Mouse (Mus musculus) heart, adult 2 months (tissue): ENCODE measurements around the gene Klhl18. TPM values are rescaled to one million over a fixed set of nuclear protein-coding genes. Genes with fewer than 3 reads are reported as not detected.

Experiments
- DNase-seq, 2 experiments: peaks; one replicate each; pipeline ENCODE4 v3.0.0; 2021
- H3K27ac ChIP-seq: fragments of 200-600 bp; 2 replicates; pipeline ENCODE4 v1.8.1; 2022
- H3K27me3 ChIP-seq: fragments of 200-500 bp; 2 replicates; pipeline ENCODE4 v1.6.1; 2012; ENCODE audit warnings: mild to moderate bottlenecking, low read length, inconsistent platforms, mixed read lengths; ENCODE audit not compliant: control insufficient read depth, insufficient read depth
- H3K36me3 ChIP-seq: fragments of 200-500 bp; 2 replicates; pipeline ENCODE4 v1.6.1; 2012; ENCODE audit warnings: low read length, inconsistent platforms; ENCODE audit not compliant: control insufficient read depth, insufficient read depth
- H3K4me1 ChIP-seq: fragments of 200-500 bp; 2 replicates; pipeline ENCODE4 v1.6.1; 2011; ENCODE audit warnings: low read length; ENCODE audit not compliant: control insufficient read depth, insufficient read depth
- H3K4me3 ChIP-seq: fragments of 200-600 bp; 2 replicates; pipeline ENCODE4 v1.8.1; 2022
- H3K79me2 ChIP-seq: fragments of 200-500 bp; replicated peaks from 2 replicates; pipeline ENCODE4 v1.6.1; 2012; ENCODE audit warnings: mild to moderate bottlenecking, inconsistent platforms, low read length, moderate library complexity, mixed read lengths; ENCODE audit not compliant: control insufficient read depth, insufficient read depth
- H3K9ac ChIP-seq: fragments of 200-500 bp; 2 replicates; pipeline ENCODE4 v1.6.1; 2012; ENCODE audit warnings: low read depth, mild to moderate bottlenecking, control low read depth, inconsistent platforms, low read length, mixed read lengths
- CTCF ChIP-seq: fragments of 200-600 bp; IDR thresholded peaks from 2 replicates; pipeline ENCODE4 v1.8.1; 2022; ENCODE audit warnings: antibody characterized with exemption, mild to moderate bottlenecking, moderate library complexity
- EP300 ChIP-seq: fragments of 200-500 bp; IDR thresholded peaks from 2 replicates; pipeline ENCODE4 v1.6.1; 2011; ENCODE audit warnings: low read depth, low read length, control low read depth; ENCODE audit not compliant: insufficient read depth
- POLR2A ChIP-seq: fragments of 200-500 bp; IDR thresholded peaks from 2 replicates; pipeline ENCODE4 v1.6.1; 2011; ENCODE audit warnings: mild to moderate bottlenecking, low read depth, low read length, control low read depth; ENCODE audit not compliant: insufficient read depth
- WGBS: fragments of 180-500 bp; shearing (Covaris S2); methylation state at CpG from one replicate; pipeline ENCODE4 v1.1.7; 2018; 5-methylcytosine and 5-hydroxymethylcytosine counted together
- intact Hi-C: fragments of 180-260 bp; cut with DNase I; formaldehyde crosslinking; loops from one replicate; pipeline ENCODE4 v1.15.1; 2025
- polyA plus RNA-seq: library from polyadenylated mRNA; depleted of rRNA; stranded (reverse); fragments of >200 nt; gene quantifications from 2 replicates; pipeline ENCODE4 v1.2.3, GENCODE M21; 2012
- total RNA-seq, 2 experiments: library from RNA; stranded (reverse); gene quantifications; 2 replicates each; pipeline ENCODE4 v1.2.3; 2021

The Klhl18 gene
- total and polyA plus RNA-seq, 3 experiments: 11.4 to 13.0 (median 12.0) TPM

- Histone ChIP-seq H3K9ac (no peak overlapping the region), H3K27ac (no peak overlapping the region), H3K79me2 (peaks cover 2% of the 10 kb centered on the region), H3K36me3 (no peaks in the 10 kb centered on the region), H3K4me3 (no peak overlapping the region), H3K27me3 (no peaks in the 10 kb centered on the region), H3K4me1 (peaks cover 2% of the 10 kb centered on the region)
- TF ChIP-seq CTCF (no peak), POLR2A (no peak), EP300 (no peak)
- WGBS: 95% methylated on average over 2 of the region's 2 CpGs
- no peak for DNase-seq
- intact Hi-C loops: loop anchor here (10.0 kb wide), 1 partner anchor 872 kb away; the partner anchor contains the start of genes Epm2aip1 and Mlh1
Measured at GRCm38 (mm10) chr9:110402731-110403130, 73.8 kb downstream of the Klhl18 start.

GRCm38 (mm10) chr9:110400650-110401049 lies 75.8 kb downstream of the Klhl18 start:
- H3K36me3 ChIP-seq: no peaks in the 10 kb centered on the region
- H3K9ac ChIP-seq: no peak overlapping the region
- 67% methylated on average over 5 of the region's 5 CpGs for WGBS
- H3K4me1 ChIP-seq: no peaks in the 10 kb centered on the region; the same call in 1 of the 2 replicates
- peak; percentile 71 to 72 for DNase-seq
- H3K4me3 ChIP-seq: no peak overlapping the region
- no peaks in the 10 kb centered on the region; the same call in 1 of the 2 replicates for H3K79me2 ChIP-seq
- H3K27ac ChIP-seq: no peak overlapping the region
- no peak for TF ChIP-seq CTCF
- peak; percentile 62; the same call in 1 of the 2 replicates for TF ChIP-seq EP300
- no peak for TF ChIP-seq POLR2A
- intact Hi-C loops: loop anchor here (10.0 kb wide), 1 partner anchor 874 kb away; the partner anchor contains the start of genes Epm2aip1 and Mlh1
- H3K27me3 ChIP-seq: no peaks in the 10 kb centered on the region

GRCm38 (mm10) chr9:110393295-110393694 lies 83.2 kb downstream of the Klhl18 start:
- WGBS: 78% methylated on average over 4 of the region's 4 CpGs
- H3K27ac ChIP-seq: no peak overlapping the region
- no peaks in the 10 kb centered on the region for H3K4me1 ChIP-seq
- TF ChIP-seq CTCF: no peak
- TF ChIP-seq POLR2A: no peak
- no peak for TF ChIP-seq EP300
- DNase-seq: no peak
- H3K79me2 ChIP-seq: no peaks in the 10 kb centered on the region
- H3K27me3 ChIP-seq: no peaks in the 10 kb centered on the region
- no peak overlapping the region for H3K4me3 ChIP-seq
- H3K36me3 ChIP-seq: no peaks in the 10 kb centered on the region
- no peak overlapping the region for H3K9ac ChIP-seq
- intact Hi-C loops: no loop called here

GRCm38 (mm10) chr9:110390843-110391242 lies 85.7 kb downstream of the Klhl18 start:
- no peaks in the 10 kb centered on the region for H3K4me1 ChIP-seq
- WGBS: 79% methylated on average over 3 of the region's 3 CpGs
- H3K4me3 ChIP-seq: no peak overlapping the region
- intact Hi-C loops: no loop called here
- H3K27me3 ChIP-seq: no peaks in the 10 kb centered on the region
- TF ChIP-seq CTCF: no peak
- TF ChIP-seq EP300: no peak
- TF ChIP-seq POLR2A: no peak
- H3K9ac ChIP-seq: no peak overlapping the region
- DNase-seq: no peak
- H3K27ac ChIP-seq: no peak overlapping the region
- H3K79me2 ChIP-seq: no peaks in the 10 kb centered on the region
- no peaks in the 10 kb centered on the region for H3K36me3 ChIP-seq

- intact Hi-C loops: no loop called here
Measured at GRCm38 (mm10) chr9:110388011-110388410, 88.5 kb downstream of the Klhl18 start.

GRCm38 (mm10) chr9:110384369-110384929 lies 92.0 kb downstream of the Klhl18 start:
- no peak for TF ChIP-seq EP300
- TF ChIP-seq POLR2A: no peak
- TF ChIP-seq CTCF: no peak
- H3K4me3 ChIP-seq: no peak overlapping the region
- H3K36me3 ChIP-seq: no peaks in the 10 kb centered on the region
- no peaks in the 10 kb centered on the region for H3K4me1 ChIP-seq
- WGBS: 88% methylated on average over 7 of the region's 7 CpGs
- intact Hi-C loops: no loop called here
- no peak overlapping the region for H3K27ac ChIP-seq
- no peaks in the 10 kb centered on the region for H3K79me2 ChIP-seq
- no peak overlapping the region for H3K9ac ChIP-seq
- DNase-seq: no peak
- H3K27me3 ChIP-seq: no peaks in the 10 kb centered on the region

More at GRCm38 (mm10) chr9:110388011-110388410, 88.5 kb downstream of the Klhl18 start:
- Histone ChIP-seq H3K4me3 (no peak overlapping the region), H3K27me3 (no peaks in the 10 kb centered on the region), H3K27ac (no peak overlapping the region), H3K9ac (no peak overlapping the region), H3K4me1 (no peaks in the 10 kb centered on the region), H3K36me3 (no peaks in the 10 kb centered on the region), H3K79me2 (no peaks in the 10 kb centered on the region)
- no peak for DNase-seq
- no peak for TF ChIP-seq EP300
- no peak for TF ChIP-seq CTCF
- TF ChIP-seq POLR2A: no peak
- 90% methylated on average over 7 of the region's 7 CpGs for WGBS
